Mouse (Mus musculus): ENCODE results near the gene Zfyve21.

The Zfyve21 gene

GRCm38 (mm10) chr12:111813766-111814617 lies at the start of gene Zfyve21, which contains the start of gene Xrcc3:
TSS of gene Zfyve21 (plus strand) at chr12:111814170.
TSS of gene Xrcc3 (minus strand) at chr12:111813873.
- peak; percentile 97 to 99 for DNase-seq

GRCm38 (mm10) chr12:111766313-111767236 lies 47.4 kb upstream of the Zfyve21 start:
- DNase-seq = no peak

GRCm38 (mm10) chr12:111768322-111768928 lies 45.5 kb upstream of the Zfyve21 start:
- no peak for DNase-seq

- peak; percentile 81 to 83 for DNase-seq
Observed at GRCm38 (mm10) chr12:111769306-111769705, 44.7 kb upstream of the Zfyve21 start.

- DNase-seq = no peak
Observed at GRCm38 (mm10) chr12:111769816-111770577, 44.0 kb upstream of the Zfyve21 start.

GRCm38 (mm10) chr12:111770651-111771050 lies 43.3 kb upstream of the Zfyve21 start:
- DNase-seq = peak in 1 of 2 experiments; percentile 22

- DNase-seq = no peak
Observed at GRCm38 (mm10) chr12:111774156-111774555, 39.8 kb upstream of the Zfyve21 start.

- DNase-seq = no peak
Observed at GRCm38 (mm10) chr12:111774845-111775244, 39.1 kb upstream of the Zfyve21 start.

- DNase-seq = no peak
Observed at GRCm38 (mm10) chr12:111777919-111778318, 36.1 kb upstream of the Zfyve21 start.

- DNase-seq = no peak
Observed at GRCm38 (mm10) chr12:111779544-111779943, 34.4 kb upstream of the Zfyve21 start.

GRCm38 (mm10) chr12:111785174-111785573 lies 28.8 kb upstream of the Zfyve21 start:
- DNase-seq = no peak

- DNase-seq = no peak
Observed at GRCm38 (mm10) chr12:111787015-111787414, 27.0 kb upstream of the Zfyve21 start.

- DNase-seq = no peak
Observed at GRCm38 (mm10) chr12:111790090-111790489, 23.9 kb upstream of the Zfyve21 start.

- DNase-seq = no peak
Observed at GRCm38 (mm10) chr12:111790631-111791030, 23.3 kb upstream of the Zfyve21 start.

- DNase-seq = no peak
Observed at GRCm38 (mm10) chr12:111791474-111792104, 22.4 kb upstream of the Zfyve21 start.

- peak; percentile 64 to 75 for DNase-seq
Observed at GRCm38 (mm10) chr12:111794102-111794501, 19.9 kb upstream of the Zfyve21 start.

- peak in 1 of 2 experiments; percentile 29 for DNase-seq
Observed at GRCm38 (mm10) chr12:111794526-111795179, 19.3 kb upstream of the Zfyve21 start.

- DNase-seq = peak; percentile 82 to 87
Observed at GRCm38 (mm10) chr12:111795180-111795895, 18.6 kb upstream of the Zfyve21 start.

GRCm38 (mm10) chr12:111797251-111797650 lies 16.7 kb upstream of the Zfyve21 start:
- DNase-seq = no peak

- DNase-seq = no peak
Observed at GRCm38 (mm10) chr12:111798493-111798892, 15.5 kb upstream of the Zfyve21 start.

All from cerebellum, postnatal 10 days (tissue).